ENCODE assay signal across 44 mouse cellular contexts in the genomic region with DNA sequence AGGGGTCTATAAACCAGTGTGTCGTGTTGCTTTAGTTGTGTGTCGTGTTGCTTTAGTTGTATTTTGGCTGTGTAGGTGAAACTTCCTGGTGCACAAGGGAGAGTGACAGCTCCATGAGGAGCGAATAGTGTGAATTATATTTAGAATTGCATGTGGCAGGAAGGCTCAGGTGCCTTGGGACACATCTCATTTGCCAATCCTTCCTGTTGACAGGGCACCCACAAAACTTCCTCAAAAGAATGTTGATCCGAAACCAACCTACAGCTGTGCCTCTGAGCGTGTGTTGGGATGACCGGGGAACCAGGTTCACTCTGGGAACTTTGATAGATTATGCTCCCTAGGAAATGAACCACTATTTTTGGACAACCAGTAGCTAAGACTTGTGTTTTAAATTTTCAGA. TPM values are rescaled to one million over a fixed set of nuclear protein-coding genes. Genes with fewer than 3 reads are reported as not detected.
DNase-seq lines count a peak whose midpoint lies in the region; ATAC-seq and TF ChIP-seq lines count a peak whose summit lies in the region.
"Had no signal": no experiment of that assay in that cellular context is flagged by ENCODE, and none has a peak within 500 bp of the region (broad histone marks: within the 10 kb centered on the region; RNA-seq: fewer than 3 reads in every experiment).

No protein-coding gene starts in this region.

- peaks cover 7% of the 10 kb centered on the region for H3K36me3 ChIP-seq in splenic B cell, adult 2 months (ENCODE audit: control insufficient read depth, insufficient read depth, low read length, poor library complexity, severe bottlenecking)

- TF ChIP-seq POLR2A in bone marrow, adult 2 months (IDR thresholded peaks at IDR 0.05; ENCODE audit: borderline replicate concordance, control insufficient read depth, low read depth, low read length): no peak

- peak overlapping the region; percentile 33 for H3K4me3 ChIP-seq in bone marrow, adult 2 months (replicated peaks; ENCODE audit: control insufficient read depth, low read depth, low read length)
- H3K4me3 ChIP-seq: forebrain, embryonic 15.5 days; heart, embryonic 13.5 days; hindbrain, embryonic 10.5 days; hindbrain, embryonic 15.5 days; kidney, embryonic 15.5 days; layer of hippocampus, adult 2 months; limb, embryonic 13.5 days; liver, embryonic 13.5 days; lung, embryonic 15.5 days; midbrain, embryonic 10.5 days; myocyte; neural tube, embryonic 12.5 days had no signal

- peak; percentile 53 to 62; a peak in 2 of 4 replicates for ATAC-seq in hematopoietic stem cell, adult 5-6 weeks (replicated peaks in 1 of 2; ENCODE audit: insufficient read depth in 1 of 2, low FRiP score in 2 of 2, low TSS enrichment in 1 of 2, low read depth in 1 of 2, poor library complexity in 2 of 2, severe bottlenecking in 2 of 2)
- ATAC-seq: CD4-positive, CD25-positive, alpha-beta regulatory T cell, adult 4 months; forebrain, embryonic 15.5 days; inflammation-experienced regulatory T-cells, adult 6 months; midbrain, embryonic 16.5 days had no signal

- no peaks in the 10 kb centered on the region for H3K27me3 ChIP-seq in splenic B cell, adult 2 months (ENCODE audit: control insufficient read depth, insufficient read depth, low read length, poor library complexity, severe bottlenecking)
- H3K27me3 ChIP-seq: forebrain, embryonic 15.5 days; heart, embryonic 13.5 days; hindbrain, embryonic 15.5 days; kidney, embryonic 15.5 days; limb, embryonic 13.5 days; liver, embryonic 13.5 days; lung, embryonic 15.5 days; neural tube, embryonic 12.5 days had no signal

- peak; percentile 30 for DNase-seq in lung, postnatal 25 days (ENCODE audit: low spot score)
- DNase-seq in lung, postnatal 14 days: no peak
- DNase-seq in splenic B cell, adult 2 months (ENCODE audit: low read depth, low spot score): peak; percentile 48
- DNase-seq in adrenal gland, postnatal 25 days: no peak
- DNase-seq in kidney, adult 18-20 months: no peak
- DNase-seq: adrenal gland, postnatal 36 days; cerebellum, adult 8-10 months; cerebellum, postnatal 25 days; gastrocnemius, postnatal 25 days; heart, postnatal 10 days; kidney, adult 11 months; kidney, postnatal 36 days; liver, embryonic 13.5 days; retina, postnatal 1 day; right cerebral cortex, postnatal 14 days; thymus, postnatal 4 days had no signal

- TF ChIP-seq CTCF in bone marrow, adult 2 months (IDR thresholded peaks at IDR 0.05; ENCODE audit: control insufficient read depth, insufficient read depth, low read length): no peak

- 20% methylated on average over 6 of the region's 6 CpGs for WGBS in bone marrow, adult 2 months

- H3K27ac ChIP-seq in bone marrow, adult 2 months (ENCODE audit: control insufficient read depth, insufficient read depth, low read depth, low read length, poor library complexity): peak overlapping the region; percentile 30; the same call in 1 of the 2 replicates
- H3K27ac ChIP-seq: forebrain, embryonic 15.5 days; heart, embryonic 13.5 days; hindbrain, embryonic 10.5 days; hindbrain, embryonic 15.5 days; kidney, embryonic 15.5 days; layer of hippocampus, adult 2 months; limb, embryonic 13.5 days; liver, embryonic 13.5 days; lung, embryonic 15.5 days; macrophage; midbrain, embryonic 10.5 days; neural tube, embryonic 12.5 days had no signal

- H3K4me1 ChIP-seq in bone marrow, adult 2 months (ENCODE audit: control insufficient read depth, insufficient read depth, low read length): peaks cover 10% of the 10 kb centered on the region
- H3K4me1 ChIP-seq: heart, embryonic 13.5 days; hindbrain, embryonic 10.5 days; hindbrain, embryonic 15.5 days; kidney, embryonic 15.5 days; limb, embryonic 13.5 days; lung, embryonic 15.5 days; midbrain, embryonic 10.5 days; neural tube, embryonic 12.5 days had no signal

RNA-seq across cellular contexts. Expression of a gene that starts 20.0 kb away (rescaled TPM):
- 10.9 and 12.4 TPM in 2 replicates for polyA plus RNA-seq in bone marrow, adult 2 months (2011; ENCODE audit: insufficient read depth, insufficient read length, low replicate concordance, missing spikeins)
- 16.6 and 17.0 TPM in 2 replicates for total RNA-seq in hematopoietic stem cell, adult 5-6 weeks (2017)
- 19.1 and 22.6 TPM in 2 replicates for total RNA-seq in adrenal gland, postnatal 25 days (2021)

RNA-seq across cellular contexts. Expression of a gene that starts 54.4 kb away (rescaled TPM):
- polyA plus RNA-seq in bone marrow, adult 2 months (2011; ENCODE audit: insufficient read depth, insufficient read length, low replicate concordance, missing spikeins): not detected in 2 replicates
- total RNA-seq in hematopoietic stem cell, adult 5-6 weeks (2017): not detected in 2 replicates
- total RNA-seq in adrenal gland, postnatal 25 days (2021): not detected in 2 replicates
- total RNA-seq: adrenal gland, adult 18-20 months; adrenal gland, postnatal 36 days; gastrocnemius, adult 18-20 months; gastrocnemius, postnatal 25 days; heart, adult 8-10 months; heart, postnatal 10 days; layer of hippocampus, adult 2 months; layer of hippocampus, postnatal 25 days; left cerebral cortex, adult 8-10 months; left cerebral cortex, postnatal 36 days had no signal
- polyA plus RNA-seq: CD4-positive, CD25-positive, alpha-beta regulatory T cell, adult 4 months; embryonic facial prominence, embryonic 11.5 days; forebrain, embryonic 15.5 days; frontal cortex, adult 2 months; heart, embryonic 13.5 days; hindbrain, embryonic 10.5 days; hindbrain, embryonic 15.5 days; inflammation-experienced regulatory T-cells, adult 6 months; kidney, embryonic 15.5 days; limb, embryonic 13.5 days; liver, embryonic 13.5 days; lung, embryonic 15.5 days; macrophage; midbrain, embryonic 10.5 days; midbrain, embryonic 16.5 days; myocyte; neural tube, embryonic 12.5 days; small intestine, adult 2 months; stomach, embryonic 14.5 days; thymus, postnatal 0 days had no signal

Comparison
In these comparisons a context has a peak if more than half of its experiments do, and no peak if none do; other contexts are left out.
1. DNase-seq: peak in lung, postnatal 25 days (single experiment) and splenic B cell, adult 2 months (single experiment); none in lung, postnatal 14 days (single experiment), adrenal gland, postnatal 25 days (single experiment) and kidney, adult 18-20 months (single experiment).